Mouse (Mus musculus) left cerebral cortex, postnatal 36 days (tissue): ENCODE data around the gene Btnl10. TPM values are rescaled to one million over a fixed set of nuclear protein-coding genes. Genes with fewer than 3 reads are reported as not detected.

Source experiments
- microRNA-seq: library from miRNA; unstranded; fragments of <30 nt; microRNA quantifications from one replicate; pipeline ENCODE4 v1.2.0, GENCODE M21; 2022
- total RNA-seq, 2 experiments: library from RNA; stranded (reverse); gene quantifications; 2 replicates each; pipeline ENCODE4 v1.2.3; 2021

Btnl10 gene
- total RNA-seq, 2 experiments from 2014 or later = not detected

Small RNAs within 50 kb of the gene (microRNA-seq; reads per million reads assigned to microRNA genes)
- 1.0 reads per million for gene Gm44313

Other genes with a start within 250 kb of the Btnl10 start
- gene Olfr320, start 236.8 kb upstream of the Btnl10 start, total RNA-seq = not detected
- gene Olfr319, start 218.7 kb upstream of the Btnl10 start, total RNA-seq = not detected
- under 1 TPM in 1 of 2 experiments, not detected in 1; 0.11 TPM for gene Olfr318, start 193.9 kb upstream of the Btnl10 start, total RNA-seq
- gene Olfr317, start 178.7 kb upstream of the Btnl10 start, total RNA-seq = not detected
- 1 to 10 TPM in 1 of 2 experiments, under 1 TPM in 1; 0.79 to 1.0 TPM for gene Olfr316, start 165.2 kb upstream of the Btnl10 start, total RNA-seq
- gene Olfr315, start 144.7 kb upstream of the Btnl10 start, total RNA-seq = not detected
- not detected for gene Olfr314, start 135.0 kb upstream of the Btnl10 start, total RNA-seq
- 1 to 10 TPM; 2.2 to 2.9 TPM for gene Fam183b, start 115.9 kb upstream of the Btnl10 start, total RNA-seq
- not detected for gene Olfr313, start 102.9 kb upstream of the Btnl10 start, total RNA-seq
- not detected for gene Olfr312, start 88.7 kb upstream of the Btnl10 start, total RNA-seq
- gene Olfr311, start 78.7 kb upstream of the Btnl10 start, total RNA-seq = not detected
- gene Gm12258, start 70.8 kb upstream of the Btnl10 start, total RNA-seq = 10 to 100 TPM; 17.0 to 24.1 TPM
- gene 2810021J22Rik, start 50.7 kb upstream of the Btnl10 start, total RNA-seq = 10 to 100 TPM in 1 of 2 experiments, 1 to 10 TPM in 1; 9.6 to 10.9 TPM
- gene Zfp39, start 13.7 kb upstream of the Btnl10 start, total RNA-seq = 10 to 100 TPM in 1 of 2 experiments, 1 to 10 TPM in 1; 8.2 to 10.4 TPM
- gene Rnf187, start 21.0 kb downstream of the Btnl10 start, total RNA-seq = 100 to 1,000 TPM; 450 to 542 TPM
- gene Hist3h2ba, start 31.0 kb downstream of the Btnl10 start, total RNA-seq = 100 to 1,000 TPM; 103 to 124 TPM
- 10 to 100 TPM; 60.9 to 64.1 TPM for gene Hist3h2a, start 36.8 kb downstream of the Btnl10 start, total RNA-seq
- 1 to 10 TPM; 4.8 to 5.7 TPM for gene Trim17, start 36.8 kb downstream of the Btnl10 start, total RNA-seq
- gene Trim11, start 60.2 kb downstream of the Btnl10 start, total RNA-seq = 10 to 100 TPM; 21.0 to 24.9 TPM
- gene Obscn, start 218.5 kb downstream of the Btnl10 start, total RNA-seq = 1 to 10 TPM; 2.4 to 2.7 TPM
- 1 to 10 TPM; 6.8 to 7.8 TPM for gene Iba57, start 245.8 kb downstream of the Btnl10 start, total RNA-seq